Mouse (Mus musculus) midbrain, embryonic 11.5 days (tissue): Measurements from ENCODE around the gene Chrnb1. TPM values are rescaled to one million over a fixed set of nuclear protein-coding genes. Genes with fewer than 3 reads are reported as not detected.

Experiments
- ATAC-seq: fragments of 200-750 bp; cut with Nextera tagmentation; 2 replicates; pipeline ENCODE4 v1.8.0; 2017; ENCODE audit warnings: moderate TSS enrichment, moderate library complexity; ENCODE audit not compliant: low FRiP score
- DNase-seq: peaks from one replicate; pipeline ENCODE4 v3.0.0; 2015; ENCODE audit warnings: low spot score; ENCODE audit errors: missing footprints
- H3K27ac ChIP-seq: fragments of 300-500 bp; sonication (generic); 2 replicates; pipeline ENCODE4 v1.5.1; 2014; ENCODE audit warnings: low read depth, low read length
- H3K27me3 ChIP-seq: fragments of 300-500 bp; sonication (generic); 2 replicates; pipeline ENCODE4 v1.6.1; 2014; ENCODE audit warnings: mild to moderate bottlenecking, low read length, moderate library complexity, mixed read lengths; ENCODE audit not compliant: control insufficient read depth, insufficient read depth
- H3K36me3 ChIP-seq: fragments of 300-500 bp; sonication (generic); 2 replicates; pipeline ENCODE4 v1.6.1; 2014; ENCODE audit warnings: mild to moderate bottlenecking, low read length, moderate library complexity, mixed read lengths; ENCODE audit not compliant: control insufficient read depth, insufficient read depth
- H3K4me1 ChIP-seq: fragments of 300-500 bp; sonication (generic); 2 replicates; pipeline ENCODE4 v1.6.1; 2014; ENCODE audit warnings: low read length; ENCODE audit not compliant: control insufficient read depth, insufficient read depth
- H3K4me2 ChIP-seq: fragments of 300-500 bp; sonication (generic); 2 replicates; pipeline ENCODE4 v1.6.1; 2014; ENCODE audit warnings: mild to moderate bottlenecking, moderate library complexity
- H3K4me3 ChIP-seq: fragments of 300-500 bp; sonication (generic); 2 replicates; pipeline ENCODE4 v1.5.1; 2014; ENCODE audit warnings: low read depth, low read length
- H3K9ac ChIP-seq: fragments of 300-500 bp; sonication (generic); 2 replicates; pipeline ENCODE4 v1.6.1; 2014; ENCODE audit warnings: low read length
- H3K9me3 ChIP-seq: fragments of 300-500 bp; sonication (generic); 2 replicates; pipeline ENCODE4 v1.6.1; 2016; ENCODE audit warnings: low read length; ENCODE audit not compliant: control insufficient read depth
- WGBS: fragments of 180-500 bp; shearing (Covaris S2); extraction: QIAGEN DNeasy Blood & Tissue Kit; methylation state at CpG from one replicate; pipeline ENCODE4 v1.1.7; 2014; 5-methylcytosine and 5-hydroxymethylcytosine counted together
- polyA plus RNA-seq: library from polyadenylated mRNA; unstranded; fragments of >200 nt; fragmentation: Nextera tagmentation; extraction: Ambion mirVana; gene quantifications from 2 replicates; pipeline ENCODE4 v1.2.1, GENCODE M21; 2014

The Chrnb1 gene
- polyA plus RNA-seq, 1 experiment from 2014 or later = 0.67 TPM

DNA sequence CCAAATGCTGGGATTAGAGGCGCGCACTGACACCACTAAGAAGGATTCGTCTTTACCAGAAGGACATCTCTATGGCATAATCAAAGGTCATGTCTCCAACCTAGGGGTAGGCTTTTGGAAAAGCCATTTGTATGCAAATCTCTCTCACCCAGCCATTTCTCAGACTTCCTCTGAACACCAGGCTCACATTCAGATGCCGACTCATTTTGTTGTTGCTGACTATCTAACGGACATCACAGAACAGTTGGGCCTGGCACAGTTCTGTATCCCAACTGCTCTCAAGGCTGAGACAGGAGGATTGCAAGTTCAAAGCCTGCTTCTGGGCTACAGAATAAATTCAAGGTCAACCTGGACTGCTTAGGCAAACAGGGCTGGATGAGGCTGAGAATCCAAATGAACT is 8.4 kb downstream of the Chrnb1 start:
- H3K4me3 ChIP-seq = no peak overlapping the region
- no peaks in the 10 kb centered on the region for H3K27me3 ChIP-seq
- 84% methylated on average over 5 of the region's 5 CpGs for WGBS
- H3K4me2 ChIP-seq = no peak overlapping the region
- DNase-seq = no peak
- no peak overlapping the region for H3K9ac ChIP-seq
- H3K27ac ChIP-seq = no peak overlapping the region
- H3K9me3 ChIP-seq = no peaks in the 10 kb centered on the region
- ATAC-seq = no peak
- H3K4me1 ChIP-seq = no peaks in the 10 kb centered on the region
- H3K36me3 ChIP-seq = no peaks in the 10 kb centered on the region

DNA sequence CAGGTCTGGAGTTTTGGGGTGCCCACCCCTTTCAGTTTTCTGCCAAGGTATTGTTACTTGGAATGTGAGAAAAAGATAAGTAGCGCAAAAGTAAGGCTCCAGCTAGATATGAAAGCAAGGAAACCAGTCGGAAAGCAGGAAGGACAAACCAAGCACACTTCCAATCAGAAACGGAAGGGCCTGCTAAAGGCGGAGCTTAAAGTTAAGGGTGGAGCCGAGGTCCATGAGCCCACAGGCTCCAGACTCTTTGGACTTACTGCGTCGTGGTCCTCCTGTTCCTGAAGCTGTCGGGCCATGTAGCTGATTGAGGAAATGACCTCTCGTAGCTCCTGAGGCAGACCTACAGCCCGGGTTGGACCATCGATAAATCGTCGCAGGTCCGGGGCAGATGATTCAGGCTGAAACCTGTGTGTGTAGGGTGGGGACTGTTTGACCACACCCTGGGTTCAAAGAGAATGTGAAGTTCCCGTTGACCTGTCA is 10.9 kb downstream of the Chrnb1 start:
- WGBS = 47% methylated on average over 15 of the region's 15 CpGs
- no peaks in the 10 kb centered on the region for H3K9me3 ChIP-seq
- no peak overlapping the region for H3K4me2 ChIP-seq
- H3K4me1 ChIP-seq = no peaks in the 10 kb centered on the region
- no peaks in the 10 kb centered on the region for H3K36me3 ChIP-seq
- H3K27me3 ChIP-seq = no peaks in the 10 kb centered on the region
- H3K4me3 ChIP-seq = no peak overlapping the region
- no peak overlapping the region for H3K9ac ChIP-seq
- ATAC-seq = no peak
- no peak for DNase-seq
- H3K27ac ChIP-seq = no peak overlapping the region

DNA sequence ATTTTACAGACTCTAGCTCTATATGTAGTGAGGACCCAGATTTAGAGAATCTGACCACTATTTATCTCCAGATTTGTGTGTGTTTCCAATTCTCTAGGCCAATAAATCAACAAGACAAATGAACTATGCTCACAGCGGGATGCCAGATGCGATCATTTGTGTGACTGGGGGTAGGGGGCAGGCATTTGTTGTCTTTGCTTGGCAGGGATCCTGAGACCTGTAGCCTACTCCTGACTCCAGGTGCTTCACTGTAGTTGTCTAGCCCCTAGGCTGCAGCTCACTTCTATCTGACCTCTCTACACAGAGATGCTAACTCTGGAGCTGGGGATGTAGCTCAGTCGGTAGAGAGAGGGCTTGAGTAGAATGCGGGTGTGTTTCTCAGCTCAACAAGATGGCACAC is 13.9 kb downstream of the Chrnb1 start:
- DNase-seq (no peak), ATAC-seq (no peak)
- no peaks in the 10 kb centered on the region for H3K9me3 ChIP-seq
- 43% methylated on average over 4 of the region's 4 CpGs for WGBS
- no peak overlapping the region for H3K27ac ChIP-seq
- no peaks in the 10 kb centered on the region for H3K27me3 ChIP-seq
- no peaks in the 10 kb centered on the region for H3K36me3 ChIP-seq
- no peak overlapping the region for H3K9ac ChIP-seq
- H3K4me1 ChIP-seq = no peaks in the 10 kb centered on the region
- H3K4me2 ChIP-seq = no peak overlapping the region
- H3K4me3 ChIP-seq = no peak overlapping the region

GRCm38 (mm10) chr11:69778985-69779384 is 16.8 kb downstream of the Chrnb1 start:
- no peak overlapping the region for H3K4me3 ChIP-seq
- no peak for ATAC-seq
- no peaks in the 10 kb centered on the region for H3K27me3 ChIP-seq
- WGBS = 42% methylated on average over 7 of the region's 7 CpGs
- H3K9me3 ChIP-seq = no peaks in the 10 kb centered on the region
- no peak overlapping the region for H3K4me2 ChIP-seq
- H3K4me1 ChIP-seq = no peaks in the 10 kb centered on the region
- H3K9ac ChIP-seq = no peak overlapping the region
- no peak overlapping the region for H3K27ac ChIP-seq
- H3K36me3 ChIP-seq = no peaks in the 10 kb centered on the region
- DNase-seq = no peak

- 64% methylated on average over 23 of the region's 23 CpGs for WGBS
- H3K27me3 ChIP-seq = no peaks in the 10 kb centered on the region
- DNase-seq (no peak), ATAC-seq (no peak)
- no peaks in the 10 kb centered on the region for H3K4me1 ChIP-seq
- H3K4me3 ChIP-seq = no peak overlapping the region
- no peaks in the 10 kb centered on the region for H3K9me3 ChIP-seq
- H3K36me3 ChIP-seq = no peaks in the 10 kb centered on the region
- H3K9ac ChIP-seq = no peak overlapping the region
- H3K4me2 ChIP-seq = no peak overlapping the region
- H3K27ac ChIP-seq = no peak overlapping the region
Observed at GRCm38 (mm10) chr11:69778258-69778982, 17.3 kb downstream of the Chrnb1 start.

DNA sequence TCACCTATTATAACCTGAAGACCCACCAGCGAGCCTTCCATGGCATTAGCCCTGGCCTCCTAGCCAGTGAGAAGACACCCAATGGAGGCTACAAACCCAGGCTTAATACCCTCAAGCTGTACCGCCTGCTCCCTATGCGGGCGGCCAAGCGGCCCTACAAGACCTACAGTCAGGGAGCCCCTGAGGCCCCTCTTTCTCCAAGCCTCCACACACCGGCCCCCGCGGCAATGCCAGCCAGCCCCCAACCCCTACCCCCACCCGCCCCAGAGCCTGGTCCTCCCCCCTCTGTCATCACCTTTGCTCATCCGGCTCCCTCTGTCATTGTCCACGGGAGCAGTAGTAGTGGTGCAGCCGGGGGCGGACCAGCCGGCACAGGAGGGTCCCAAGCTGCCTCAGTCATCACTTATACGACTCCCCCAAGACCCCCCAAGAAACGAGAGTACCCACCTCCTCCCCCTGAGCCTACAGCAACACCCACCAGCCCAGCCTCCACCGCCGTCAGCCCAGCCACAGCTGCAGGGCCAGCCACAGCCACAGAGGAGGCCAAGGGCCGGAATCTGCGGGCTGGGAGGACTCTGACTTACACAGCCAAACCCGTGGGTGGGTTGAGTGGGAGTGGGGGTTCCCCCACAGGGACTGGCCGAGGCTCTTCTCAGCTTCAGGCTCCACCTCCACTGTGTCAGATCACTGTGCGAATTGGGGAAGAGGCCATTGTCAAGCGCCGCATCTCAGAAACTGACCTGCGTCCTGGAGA is 18.1 kb downstream of the Chrnb1 start:
- ATAC-seq = no peak
- no peak overlapping the region for H3K4me2 ChIP-seq
- H3K27me3 ChIP-seq = no peaks in the 10 kb centered on the region

GRCm38 (mm10) chr11:69776488-69776887 is 19.3 kb downstream of the Chrnb1 start:
- no peaks in the 10 kb centered on the region for H3K4me1 ChIP-seq
- H3K27ac ChIP-seq = no peak overlapping the region
- no peaks in the 10 kb centered on the region for H3K36me3 ChIP-seq
- ATAC-seq (no peak), DNase-seq (no peak)
- H3K4me2 ChIP-seq = no peak overlapping the region
- H3K4me3 ChIP-seq = no peak overlapping the region
- WGBS = 84% methylated on average over 20 of the region's 20 CpGs
- H3K9ac ChIP-seq = no peak overlapping the region
- no peaks in the 10 kb centered on the region for H3K27me3 ChIP-seq
- no peaks in the 10 kb centered on the region for H3K9me3 ChIP-seq

More for the DNA sequence above, 18.1 kb downstream of the Chrnb1 start:
- H3K4me3 ChIP-seq = no peak overlapping the region
- H3K4me1 ChIP-seq = no peaks in the 10 kb centered on the region
- no peaks in the 10 kb centered on the region for H3K9me3 ChIP-seq
- no peak overlapping the region for H3K27ac ChIP-seq
- no peak for DNase-seq
- no peak overlapping the region for H3K9ac ChIP-seq
- WGBS = 59% methylated on average over 26 of the region's 26 CpGs
- no peaks in the 10 kb centered on the region for H3K36me3 ChIP-seq

- no peak overlapping the region for H3K9ac ChIP-seq
- H3K4me2 ChIP-seq = no peak overlapping the region
- no peaks in the 10 kb centered on the region for H3K9me3 ChIP-seq
- H3K27ac ChIP-seq = no peak overlapping the region
- DNase-seq = no peak
- no peaks in the 10 kb centered on the region for H3K4me1 ChIP-seq
- no peaks in the 10 kb centered on the region for H3K27me3 ChIP-seq
- 76% methylated on average over 10 of the region's 10 CpGs for WGBS
- no peak for ATAC-seq
- H3K36me3 ChIP-seq = no peaks in the 10 kb centered on the region
- no peak overlapping the region for H3K4me3 ChIP-seq
Observed at GRCm38 (mm10) chr11:69775716-69776115, 20.0 kb downstream of the Chrnb1 start.

- Histone ChIP-seq H3K27me3 (no peaks in the 10 kb centered on the region), H3K27ac (no peak overlapping the region), H3K9me3 (no peaks in the 10 kb centered on the region), H3K4me1 (no peaks in the 10 kb centered on the region), H3K4me2 (no peak overlapping the region), H3K36me3 (no peaks in the 10 kb centered on the region), H3K9ac (no peak overlapping the region), H3K4me3 (no peak overlapping the region)
- ATAC-seq = no peak
- DNase-seq = no peak
- WGBS = 60% methylated on average over 5 of the region's 5 CpGs
Observed at GRCm38 (mm10) chr11:69774961-69775360, 20.8 kb downstream of the Chrnb1 start.
